Mouse (Mus musculus): Measurements from ENCODE around the gene Pigo.

DNA sequence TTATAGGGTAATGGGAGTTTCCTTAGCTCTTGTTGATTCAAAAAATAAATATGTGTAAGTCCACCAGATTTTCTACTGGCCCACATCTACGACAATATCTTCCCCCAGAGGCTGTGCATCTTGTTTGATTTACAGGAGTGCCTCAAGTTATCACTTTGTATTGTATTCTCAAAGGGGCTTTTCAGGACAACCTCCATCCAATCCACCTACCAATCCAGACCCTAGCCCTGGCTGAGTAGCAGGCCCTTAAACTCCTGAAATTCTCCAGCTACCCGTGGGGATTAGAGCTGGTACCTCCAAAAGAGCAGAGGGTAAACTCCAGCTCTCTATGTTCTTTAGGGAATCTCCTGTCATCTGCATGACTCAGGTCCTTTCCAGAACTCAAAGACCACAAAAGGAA, 27.6 kb downstream of the Pigo start:
- TF ChIP-seq CTCF (IDR thresholded peaks at IDR 0.05; ENCODE audit: low read depth, low read length) (no peak), GATA1 (IDR thresholded peaks at IDR 0.05; ENCODE audit: borderline replicate concordance, low read length) (no peak), TAL1 (conservative IDR thresholded peaks at IDR 0.05; ENCODE audit: low read depth, low read length) (no peak), GATA2 (IDR thresholded peaks at IDR 0.05; ENCODE audit: borderline replicate concordance, low read depth, low read length) (no peak)
